Mouse (Mus musculus): ENCODE results near the gene Vmn1r124. TPM values are rescaled to one million over a fixed set of nuclear protein-coding genes. Genes with fewer than 3 reads are reported as not detected.
"Not testable (repeated sequence)": the region's sequence is repeated elsewhere in the genome, so short reads cannot be mapped to it uniquely, and the experiment has no call there.

Gene Vmn1r124
- total RNA-seq (2021), result not detected

- not testable (repeated sequence) for DNase-seq (ENCODE audit: extremely low spot score in 1 of 2, low spot score in 1 of 2)
Observed at GRCm38 (mm10) chr7:21260517-21260916, at the start of gene Vmn1r124. Gene Vmn1r124, minus strand, starts transcription at chr7:21260617.

GRCm38 (mm10) chr7:21301367-21301766 is 41.0 kb upstream of the Vmn1r124 start, which contains the start of gene Vmn1r126:
Gene Vmn1r126, minus strand, starts transcription at chr7:21301467.
- not testable (repeated sequence) for DNase-seq (ENCODE audit: extremely low spot score in 1 of 2, low spot score in 1 of 2)

GRCm38 (mm10) chr7:21271879-21272278 is 11.5 kb upstream of the Vmn1r124 start, which contains the start of gene Vmn1r125:
Gene Vmn1r125, plus strand, starts transcription at chr7:21272179.
- not testable (repeated sequence) for DNase-seq (ENCODE audit: extremely low spot score in 1 of 2, low spot score in 1 of 2)

Other genes starting within 250 kb of the Vmn1r124 start
- gene Vmn1r119, start 248.2 kb downstream of the Vmn1r124 start, total RNA-seq (2021), result not detected
- gene Vmn1r120, start 206.8 kb downstream of the Vmn1r124 start, total RNA-seq (2021), result not detected
- not detected for gene Vmn1r121, start 162.1 kb downstream of the Vmn1r124 start, total RNA-seq (2021)
- gene Vmn1r122, start 126.5 kb downstream of the Vmn1r124 start, total RNA-seq (2021), result not detected
- not detected for gene Vmn1r123, start 98.4 kb downstream of the Vmn1r124 start, total RNA-seq (2021)
- not detected for gene Gm5157, start 70.2 kb downstream of the Vmn1r124 start, total RNA-seq (2021)
- gene Vmn1r125, start 11.6 kb upstream of the Vmn1r124 start, total RNA-seq (2021), result not detected
- gene Vmn1r126, start 40.9 kb upstream of the Vmn1r124 start, total RNA-seq (2021), result not detected
- not detected for gene Vmn1r127, start 59.2 kb upstream of the Vmn1r124 start, total RNA-seq (2021)
- gene Vmn1r128, start 88.8 kb upstream of the Vmn1r124 start, total RNA-seq (2021), result not detected
- gene Vmn1r129, start 100.7 kb upstream of the Vmn1r124 start, total RNA-seq (2021), result not detected
- not detected for gene Gm6882, start 172.1 kb upstream of the Vmn1r124 start, total RNA-seq (2021)

All from layer of hippocampus, postnatal 25 days (tissue).